Mouse (Mus musculus) urinary bladder, adult 2 months (tissue): ENCODE results near the gene Ucp3. TPM values are rescaled to one million over a fixed set of nuclear protein-coding genes. Genes with fewer than 3 reads are reported as not detected.

Source experiments
- DNase-seq: peaks from one replicate; pipeline ENCODE4 v3.0.0; 2022; ENCODE audit warnings: low spot score
- polyA plus RNA-seq: library from polyadenylated mRNA; depleted of rRNA; stranded (reverse); fragments of >200 nt; gene quantifications from 2 replicates; pipeline ENCODE4 v1.2.3, GENCODE M21; 2012

The Ucp3 gene
- polyA plus RNA-seq, 1 experiment, result 1.3 TPM

- no peak for DNase-seq
Observed at GRCm38 (mm10) chr7:100500276-100500977, 27.6 kb downstream of the Ucp3 start.

GRCm38 (mm10) chr7:100501027-100501843, 28.4 kb downstream of the Ucp3 start:
- no peak for DNase-seq

GRCm38 (mm10) chr7:100501844-100502373, 29.1 kb downstream of the Ucp3 start:
- DNase-seq, result no peak

- no peak for DNase-seq
Observed at GRCm38 (mm10) chr7:100502374-100502922, 29.7 kb downstream of the Ucp3 start.

GRCm38 (mm10) chr7:100503076-100503475, 30.3 kb downstream of the Ucp3 start:
- no peak for DNase-seq

- no peak for DNase-seq
Observed at GRCm38 (mm10) chr7:100504740-100505487, 32.1 kb downstream of the Ucp3 start.

- no peak for DNase-seq
Observed at GRCm38 (mm10) chr7:100506494-100506893, 33.7 kb downstream of the Ucp3 start.

GRCm38 (mm10) chr7:100508670-100509069, 35.9 kb downstream of the Ucp3 start:
- no peak for DNase-seq

- no peak for DNase-seq
Observed at GRCm38 (mm10) chr7:100511602-100512001, 38.8 kb downstream of the Ucp3 start.

- DNase-seq, result no peak
Observed at GRCm38 (mm10) chr7:100514573-100514972, 41.8 kb downstream of the Ucp3 start, which contains the start of gene Dnajb13. TSS of gene Dnajb13 (minus strand) at chr7:100514960.

GRCm38 (mm10) chr7:100520204-100520603, 47.4 kb downstream of the Ucp3 start:
- DNase-seq, result no peak

GRCm38 (mm10) chr7:100520663-100521285, 48.0 kb downstream of the Ucp3 start:
- DNase-seq, result peak; percentile 80

- no peak for DNase-seq
Observed at GRCm38 (mm10) chr7:100522222-100522621, 49.4 kb downstream of the Ucp3 start.

GRCm38 (mm10) chr7:100524669-100525068, 51.9 kb downstream of the Ucp3 start:
- DNase-seq, result no peak

- no peak for DNase-seq
Observed at GRCm38 (mm10) chr7:100530766-100531165, 58.0 kb downstream of the Ucp3 start.

GRCm38 (mm10) chr7:100533503-100533902, 60.7 kb downstream of the Ucp3 start:
- no peak for DNase-seq

- no peak for DNase-seq
Observed at GRCm38 (mm10) chr7:100534216-100534615, 61.4 kb downstream of the Ucp3 start.

GRCm38 (mm10) chr7:100535831-100536230, 63.0 kb downstream of the Ucp3 start:
- DNase-seq, result no peak
